Mouse (Mus musculus): ENCODE results near the gene Lax1. TPM values are rescaled to one million over a fixed set of nuclear protein-coding genes. Genes with fewer than 3 reads are reported as not detected.

Gene Lax1
- polyA plus RNA-seq, 1 experiment from 2014 or later: 0.26 TPM

GRCm38 (mm10) chr1:133660466-133661202 is 29.3 kb downstream of the Lax1 start, which contains the start of gene Zbed6:
TSS of gene Zbed6 (minus strand) at chr1:133660885.
- Histone ChIP-seq H3K4me1 (replicated peaks; ENCODE audit: control insufficient read depth, insufficient read depth, low read length) (peaks cover 32% of the 10 kb centered on the region), H3K9me3 (ENCODE audit: control insufficient read depth, low read length) (no peaks in the 10 kb centered on the region), H3K4me2 (ENCODE audit: low read depth, low read length) (peak within 1 kb of the TSS; percentile 64), H3K27ac (ENCODE audit: low read length) (peak within 1 kb of the TSS; percentile 96), H3K4me3 (ENCODE audit: low read length) (peak within 1 kb of the TSS; percentile 64), H3K9ac (ENCODE audit: low read length) (peak within 1 kb of the TSS; percentile 90), H3K27me3 (ENCODE audit: control insufficient read depth, insufficient read depth, low read depth, low read length) (no peaks in the 10 kb centered on the region), H3K36me3 (ENCODE audit: control insufficient read depth, insufficient read depth, low read length) (peaks cover 15% of the 10 kb centered on the region)
- ATAC-seq (ENCODE audit: low read depth): peak; percentile 79
- under 1% methylated on average over 34 of the region's 41 CpGs for WGBS

DNA sequence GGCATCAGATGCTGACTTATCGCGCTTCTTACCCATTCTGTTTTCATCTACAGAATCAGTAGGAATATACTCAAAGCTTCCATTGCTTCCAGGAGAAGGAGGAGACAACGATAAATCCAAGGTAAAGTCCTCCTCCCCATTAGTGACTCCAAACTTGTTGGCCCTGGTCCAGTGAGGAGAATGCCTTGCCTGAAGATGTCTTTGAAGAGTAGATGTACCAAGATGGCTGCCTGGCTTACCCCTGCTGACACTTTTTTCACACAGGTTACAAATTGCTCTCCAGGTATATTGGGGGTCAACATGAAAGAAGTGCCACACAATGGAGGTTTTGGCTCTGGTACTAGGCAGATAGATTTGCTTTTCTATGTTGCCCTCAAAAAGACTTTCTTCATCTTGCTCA is 31.0 kb downstream of the Lax1 start:
- Histone ChIP-seq H3K27me3 (ENCODE audit: control insufficient read depth, insufficient read depth, low read depth, low read length) (no peaks in the 10 kb centered on the region), H3K36me3 (ENCODE audit: control insufficient read depth, insufficient read depth, low read length) (peaks cover 15% of the 10 kb centered on the region), H3K4me3 (ENCODE audit: low read length) (no peak overlapping the region), H3K4me2 (ENCODE audit: low read depth, low read length) (no peak overlapping the region; the same call in 1 of the 2 replicates), H3K9me3 (ENCODE audit: control insufficient read depth, low read length) (no peaks in the 10 kb centered on the region), H3K27ac (ENCODE audit: low read length) (no peak overlapping the region; the same call in 1 of the 2 replicates), H3K4me1 (replicated peaks; ENCODE audit: control insufficient read depth, insufficient read depth, low read length) (peaks cover 32% of the 10 kb centered on the region), H3K9ac (ENCODE audit: low read length) (no peak overlapping the region)
- WGBS: 57% methylated on average over 3 of the region's 3 CpGs
- ATAC-seq (ENCODE audit: low read depth): no peak

DNA sequence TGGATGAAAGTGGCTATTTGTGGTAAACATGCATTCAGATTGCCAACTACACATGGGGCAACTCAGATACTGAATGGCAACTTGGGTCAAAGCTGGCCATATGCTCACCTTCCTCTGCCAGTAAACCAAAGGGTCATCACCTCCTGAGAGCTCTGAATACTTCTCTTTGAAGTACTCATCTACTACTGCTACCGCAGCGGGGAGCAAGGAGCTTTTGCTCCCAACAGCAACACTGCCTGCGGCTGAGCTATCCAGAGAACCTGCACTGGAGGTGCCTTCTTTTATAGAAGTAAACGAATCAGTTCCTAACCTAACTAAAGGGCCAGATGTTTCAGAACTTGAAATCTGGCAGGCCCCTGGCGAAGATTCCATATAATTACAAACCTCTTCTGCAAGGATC is 33.1 kb downstream of the Lax1 start:
- peaks cover 16% of the 10 kb centered on the region for H3K36me3 ChIP-seq (ENCODE audit: control insufficient read depth, insufficient read depth, low read length)
- no peak overlapping the region for H3K27ac ChIP-seq (ENCODE audit: low read length)
- H3K27me3 ChIP-seq (ENCODE audit: control insufficient read depth, insufficient read depth, low read depth, low read length): no peaks in the 10 kb centered on the region
- 0 out of 2 replicates have a peak overlapping the region, but pooled peaks have one; percentile 0 for H3K4me2 ChIP-seq (ENCODE audit: low read depth, low read length)
- 50% methylated on average over 5 of the region's 5 CpGs for WGBS
- peaks cover 32% of the 10 kb centered on the region for H3K4me1 ChIP-seq (replicated peaks; ENCODE audit: control insufficient read depth, insufficient read depth, low read length)
- no peak for ATAC-seq (ENCODE audit: low read depth)
- H3K4me3 ChIP-seq (ENCODE audit: low read length): no peak overlapping the region
- H3K9ac ChIP-seq (ENCODE audit: low read length): no peak overlapping the region; the same call in 1 of the 2 replicates
- no peaks in the 10 kb centered on the region for H3K9me3 ChIP-seq (ENCODE audit: control insufficient read depth, low read length)

DNA sequence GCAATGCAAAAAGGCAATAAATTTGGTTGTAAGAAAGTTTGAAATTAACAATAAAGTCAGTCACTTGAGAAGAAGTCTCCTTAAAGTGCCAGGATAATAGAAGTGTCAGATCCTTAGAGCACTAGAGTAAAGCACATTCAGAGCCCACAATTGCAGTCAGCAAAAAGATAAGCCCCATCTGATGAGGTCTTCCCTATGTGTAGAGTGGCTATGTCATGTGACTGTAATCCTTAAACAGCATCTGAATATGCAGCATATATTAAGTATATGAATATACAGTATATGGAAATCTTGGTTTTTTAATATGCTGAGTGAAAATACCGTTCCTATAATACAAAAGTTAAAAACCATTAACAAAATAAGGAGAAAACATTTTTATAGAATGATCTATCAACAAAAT is 36.9 kb downstream of the Lax1 start:
- no peak for ATAC-seq (ENCODE audit: low read depth)

GRCm38 (mm10) chr1:133650288-133651055 is 39.4 kb downstream of the Lax1 start:
- WGBS: 89% methylated on average over 7 of the region's 7 CpGs
- Histone ChIP-seq H3K4me1 (replicated peaks; ENCODE audit: control insufficient read depth, insufficient read depth, low read length) (no peaks in the 10 kb centered on the region), H3K4me3 (ENCODE audit: low read length) (no peak overlapping the region), H3K36me3 (ENCODE audit: control insufficient read depth, insufficient read depth, low read length) (peaks cover 14% of the 10 kb centered on the region), H3K9ac (ENCODE audit: low read length) (no peak overlapping the region), H3K27ac (ENCODE audit: low read length) (no peak overlapping the region), H3K27me3 (ENCODE audit: control insufficient read depth, insufficient read depth, low read depth, low read length) (no peaks in the 10 kb centered on the region), H3K4me2 (ENCODE audit: low read depth, low read length) (no peak overlapping the region), H3K9me3 (ENCODE audit: control insufficient read depth, low read length) (no peaks in the 10 kb centered on the region)
- no peak for ATAC-seq (ENCODE audit: low read depth)

More for the DNA sequence above, 36.9 kb downstream of the Lax1 start:
- H3K4me2 ChIP-seq (ENCODE audit: low read depth, low read length): no peak overlapping the region
- peaks cover 13% of the 10 kb centered on the region; the same call in 1 of the 2 replicates for H3K36me3 ChIP-seq (ENCODE audit: control insufficient read depth, insufficient read depth, low read length)
- WGBS: 86% methylated on average over 1 of the region's 1 CpGs
- H3K4me3 ChIP-seq (ENCODE audit: low read length): no peak overlapping the region
- H3K27me3 ChIP-seq (ENCODE audit: control insufficient read depth, insufficient read depth, low read depth, low read length): no peaks in the 10 kb centered on the region
- peaks cover 13% of the 10 kb centered on the region for H3K4me1 ChIP-seq (replicated peaks; ENCODE audit: control insufficient read depth, insufficient read depth, low read length)
- no peak overlapping the region for H3K27ac ChIP-seq (ENCODE audit: low read length)
- H3K9me3 ChIP-seq (ENCODE audit: control insufficient read depth, low read length): no peaks in the 10 kb centered on the region
- no peak overlapping the region for H3K9ac ChIP-seq (ENCODE audit: low read length)

- Histone ChIP-seq H3K4me3 (ENCODE audit: low read length) (no peak overlapping the region), H3K27me3 (ENCODE audit: control insufficient read depth, insufficient read depth, low read depth, low read length) (no peaks in the 10 kb centered on the region), H3K9me3 (ENCODE audit: control insufficient read depth, low read length) (no peaks in the 10 kb centered on the region), H3K27ac (ENCODE audit: low read length) (no peak overlapping the region), H3K9ac (ENCODE audit: low read length) (no peak overlapping the region), H3K4me1 (replicated peaks; ENCODE audit: control insufficient read depth, insufficient read depth, low read length) (no peaks in the 10 kb centered on the region), H3K36me3 (ENCODE audit: control insufficient read depth, insufficient read depth, low read length) (peaks cover 42% of the 10 kb centered on the region), H3K4me2 (ENCODE audit: low read depth, low read length) (no peak overlapping the region)
- no peak for ATAC-seq (ENCODE audit: low read depth)
- WGBS: 90% methylated on average over 5 of the region's 5 CpGs
Measured at GRCm38 (mm10) chr1:133645652-133646051, 44.3 kb downstream of the Lax1 start.

GRCm38 (mm10) chr1:133641163-133641562 is 48.7 kb downstream of the Lax1 start:
- Histone ChIP-seq H3K9me3 (ENCODE audit: control insufficient read depth, low read length) (no peaks in the 10 kb centered on the region), H3K36me3 (ENCODE audit: control insufficient read depth, insufficient read depth, low read length) (peaks cover 66% of the 10 kb centered on the region), H3K27me3 (ENCODE audit: control insufficient read depth, insufficient read depth, low read depth, low read length) (no peaks in the 10 kb centered on the region), H3K27ac (ENCODE audit: low read length) (no peak overlapping the region), H3K4me1 (replicated peaks; ENCODE audit: control insufficient read depth, insufficient read depth, low read length) (peaks cover 2% of the 10 kb centered on the region; the same call in 1 of the 2 replicates), H3K4me3 (ENCODE audit: low read length) (no peak overlapping the region), H3K4me2 (ENCODE audit: low read depth, low read length) (no peak overlapping the region), H3K9ac (ENCODE audit: low read length) (no peak overlapping the region)
- no peak for ATAC-seq (ENCODE audit: low read depth)
- 93% methylated on average over 2 of the region's 2 CpGs for WGBS

DNA sequence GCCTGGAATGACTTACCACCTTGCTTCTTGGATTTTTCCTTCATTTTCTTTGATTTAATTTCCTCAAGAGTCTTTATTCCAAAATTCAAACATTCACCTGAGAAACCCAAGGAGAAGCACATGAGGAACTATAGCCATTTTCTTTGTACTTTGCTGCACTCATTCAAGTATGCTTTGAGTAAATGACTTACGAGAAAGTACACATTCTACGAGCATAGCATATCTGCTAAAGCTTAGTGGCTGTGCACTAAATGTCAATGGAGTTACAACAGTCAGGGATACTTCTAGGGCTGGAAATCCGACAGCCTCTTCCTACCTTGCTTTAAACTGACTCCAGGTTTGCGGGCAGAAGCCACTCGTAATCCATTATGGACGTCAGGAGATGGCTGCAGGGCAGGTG is 51.4 kb downstream of the Lax1 start:
- H3K4me2 ChIP-seq (ENCODE audit: low read depth, low read length): no peak overlapping the region
- H3K36me3 ChIP-seq (ENCODE audit: control insufficient read depth, insufficient read depth, low read length): peaks cover 62% of the 10 kb centered on the region
- no peaks in the 10 kb centered on the region for H3K27me3 ChIP-seq (ENCODE audit: control insufficient read depth, insufficient read depth, low read depth, low read length)
- no peaks in the 10 kb centered on the region for H3K9me3 ChIP-seq (ENCODE audit: control insufficient read depth, low read length)
- WGBS: 63% methylated on average over 6 of the region's 6 CpGs
- H3K4me3 ChIP-seq (ENCODE audit: low read length): no peak overlapping the region
- 0 out of 2 replicates have a peak overlapping the region, but pooled peaks have one; percentile 36 for H3K27ac ChIP-seq (ENCODE audit: low read length)
- no peak overlapping the region for H3K9ac ChIP-seq (ENCODE audit: low read length)
- ATAC-seq (ENCODE audit: low read depth): peak; percentile 36; the same call in 1 of the 2 replicates
- H3K4me1 ChIP-seq (replicated peaks; ENCODE audit: control insufficient read depth, insufficient read depth, low read length): peaks cover 2% of the 10 kb centered on the region; the same call in 1 of the 2 replicates

- ATAC-seq (ENCODE audit: low read depth): no peak
- 88% methylated on average over 2 of the region's 2 CpGs for WGBS
Measured at GRCm38 (mm10) chr1:133632168-133632567, 57.7 kb downstream of the Lax1 start.

More at GRCm38 (mm10) chr1:133632168-133632567, 57.7 kb downstream of the Lax1 start:
- no peak overlapping the region for H3K4me3 ChIP-seq (ENCODE audit: low read length)
- H3K4me1 ChIP-seq (replicated peaks; ENCODE audit: control insufficient read depth, insufficient read depth, low read length): peaks cover 1% of the 10 kb centered on the region; the same call in 1 of the 2 replicates
- no peak overlapping the region for H3K27ac ChIP-seq (ENCODE audit: low read length)
- no peak overlapping the region for H3K9ac ChIP-seq (ENCODE audit: low read length)
- H3K36me3 ChIP-seq (ENCODE audit: control insufficient read depth, insufficient read depth, low read length): peaks cover 66% of the 10 kb centered on the region
- no peaks in the 10 kb centered on the region for H3K9me3 ChIP-seq (ENCODE audit: control insufficient read depth, low read length)
- H3K27me3 ChIP-seq (ENCODE audit: control insufficient read depth, insufficient read depth, low read depth, low read length): no peaks in the 10 kb centered on the region
- H3K4me2 ChIP-seq (ENCODE audit: low read depth, low read length): no peak overlapping the region
